Mouse (Mus musculus): Measurements from ENCODE around the gene Prl4a1.
"Not testable (repeated sequence)": the region's sequence is repeated elsewhere in the genome, so short reads cannot be mapped to it uniquely, and the experiment has no call there.

Gene Prl4a1

DNA sequence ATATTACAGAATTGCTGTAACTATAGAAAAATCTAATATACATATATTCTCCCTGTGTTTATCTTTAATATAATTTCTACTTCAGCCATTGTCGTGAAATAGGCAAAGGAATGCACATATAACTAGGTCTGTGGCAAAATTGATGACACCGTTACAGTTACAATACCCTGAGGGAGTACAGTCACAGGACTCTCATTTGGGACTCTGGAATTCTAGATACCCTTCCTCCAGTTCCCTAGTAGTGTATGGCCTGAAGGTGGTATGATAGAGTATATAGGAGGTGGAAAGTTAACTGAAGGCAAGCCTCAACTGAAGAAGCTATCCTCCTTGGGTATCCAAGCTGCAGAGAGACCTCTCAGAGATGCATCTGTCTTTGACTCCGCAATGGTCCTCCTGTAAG, at the start of gene Prl4a1:
Prl4a1 (plus strand) TSS at position 301 of the 400 bp plus-strand sequence.
- DNase-seq (ENCODE audit: low read depth, low spot score), result no peak

DNA sequence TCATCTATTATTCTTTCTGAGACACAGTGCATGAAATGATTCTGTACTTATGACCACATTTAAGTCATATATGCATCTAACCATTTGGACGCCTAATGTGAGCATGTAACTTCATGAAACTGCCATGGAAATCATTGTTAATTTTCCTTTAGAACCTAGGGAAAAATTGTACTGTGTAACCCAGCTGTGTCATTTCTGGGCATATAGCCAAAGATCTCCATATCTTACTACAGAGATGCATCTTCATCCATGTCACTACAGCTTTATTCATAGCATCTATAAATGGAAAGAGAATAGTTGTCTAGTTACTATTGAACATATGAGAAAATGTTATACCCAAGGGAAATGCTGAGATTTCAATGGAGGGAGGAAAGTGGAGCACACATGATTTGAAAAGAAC, 43.1 kb upstream of the Prl4a1 start:
- DNase-seq (ENCODE audit: low read depth, low spot score), result no peak

DNA sequence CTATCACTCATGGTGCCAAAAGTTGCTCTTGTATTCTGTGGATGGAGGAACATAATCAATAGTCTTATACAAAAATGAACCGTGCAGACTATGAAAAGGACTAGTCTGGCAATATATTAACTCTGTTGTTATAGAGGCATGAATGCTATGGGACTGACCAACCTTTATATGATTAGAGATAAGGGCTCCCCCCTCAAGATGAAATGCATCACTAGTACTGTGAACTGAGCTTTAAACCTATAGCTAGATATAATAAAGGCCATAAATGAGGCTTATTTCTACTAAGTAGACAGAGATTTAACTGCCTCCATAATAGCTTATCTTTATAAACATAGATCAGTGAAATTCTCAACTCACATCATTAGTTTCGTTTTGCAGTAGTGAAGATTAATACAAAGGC, 41.7 kb upstream of the Prl4a1 start:
- not testable (repeated sequence) for DNase-seq (ENCODE audit: low read depth, low spot score)

DNA sequence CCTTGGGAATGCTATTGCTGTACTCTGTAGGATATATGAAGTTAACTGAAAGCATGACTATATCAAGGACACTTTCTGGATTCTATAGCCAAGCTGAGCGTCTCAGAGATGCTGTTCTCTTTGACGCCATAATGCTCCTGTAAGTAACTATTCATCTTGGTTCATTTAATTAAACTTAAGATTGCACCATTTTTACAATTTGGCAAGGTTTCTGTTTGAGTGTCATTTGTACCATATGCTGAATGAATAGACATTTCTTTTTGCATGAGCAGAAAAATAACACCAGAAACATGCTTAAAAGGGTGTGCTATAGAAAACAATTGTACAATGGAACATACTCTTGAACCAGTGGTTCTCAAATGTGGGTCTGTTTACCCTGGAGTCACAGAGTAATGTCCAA, 38.4 kb upstream of the Prl4a1 start:
- no peak for DNase-seq (ENCODE audit: low read depth, low spot score)

DNA sequence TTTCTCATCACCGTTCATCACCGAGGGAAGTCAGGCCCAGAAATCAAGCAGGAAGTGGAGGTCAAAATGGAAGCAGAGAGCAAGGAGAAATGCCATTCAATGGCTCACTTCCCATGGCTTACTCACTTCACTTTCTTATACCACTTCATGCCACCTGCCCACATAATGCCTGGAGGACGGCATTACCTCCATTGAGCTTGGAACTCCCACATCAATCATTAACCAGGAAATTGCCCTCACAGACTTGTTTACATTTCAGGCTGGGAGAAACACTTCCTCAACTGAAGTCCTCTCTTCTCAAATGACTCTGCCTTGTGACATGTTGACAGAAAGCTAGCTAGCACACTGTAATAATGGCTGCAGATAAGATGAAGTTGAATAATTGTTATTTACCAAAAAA, 19.5 kb upstream of the Prl4a1 start:
- not testable (repeated sequence) for DNase-seq (ENCODE audit: low read depth, low spot score)

DNA sequence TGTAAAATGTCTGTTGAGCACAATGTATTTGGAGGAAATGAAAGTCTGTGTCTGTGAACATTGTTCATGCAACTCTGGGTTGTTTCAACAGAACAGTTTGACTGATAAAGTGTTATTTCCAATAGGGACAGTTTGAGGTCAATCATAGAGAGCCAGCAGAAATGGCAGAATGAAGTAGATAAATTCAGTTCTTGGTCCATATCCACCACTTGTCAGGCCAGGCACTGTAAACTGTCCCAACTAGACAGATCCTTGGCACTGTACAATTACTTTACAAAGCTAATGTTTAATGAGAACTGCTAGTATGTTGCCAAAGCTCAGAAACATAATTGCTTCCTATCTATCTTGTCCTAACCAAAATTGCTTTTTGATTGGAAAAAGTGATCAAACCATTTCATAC, 13.3 kb downstream of the Prl4a1 start:
- no peak for DNase-seq (ENCODE audit: low read depth, low spot score)

DNA sequence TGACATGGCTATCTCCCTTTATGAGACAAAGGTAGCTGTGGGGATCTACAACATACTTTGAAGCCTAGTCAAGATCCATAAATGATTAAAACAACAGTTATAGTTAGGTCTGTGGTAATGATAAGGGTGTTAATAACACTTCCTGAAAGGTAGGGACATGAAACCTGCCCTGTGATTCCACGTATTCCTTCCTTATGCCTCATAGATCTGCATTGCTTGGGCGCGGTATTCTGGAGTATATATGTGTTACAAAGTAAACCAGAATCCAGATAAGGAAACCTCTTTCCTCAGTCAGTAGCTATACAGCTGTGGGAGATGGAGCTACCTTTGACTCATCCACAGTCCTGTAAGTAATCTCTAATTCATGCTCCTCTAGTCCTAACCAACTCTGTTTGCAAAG, 53.3 kb downstream of the Prl4a1 start:
- DNase-seq (ENCODE audit: low read depth, low spot score), result no peak
